Mouse (Mus musculus) WW6 (cell line): Measurements from ENCODE around the gene Erg.

Experiments used
- DNase-seq: peaks from one replicate; pipeline ENCODE4 v3.0.0-alpha.2; 2013; ENCODE audit warnings: low read depth, low spot score

The Erg gene

GRCm38 (mm10) chr16:95446368-95446767 lies 140.0 kb downstream of the Erg start:
- DNase-seq = no peak

- DNase-seq = no peak
These were observed 144.4 kb downstream of the Erg start for GRCm38 (mm10) chr16:95442023-95442422.

- no peak for DNase-seq
These were observed 145.2 kb downstream of the Erg start for GRCm38 (mm10) chr16:95441179-95441578.

GRCm38 (mm10) chr16:95440334-95440733 lies 146.1 kb downstream of the Erg start:
- DNase-seq = no peak

- DNase-seq = no peak
These were observed 146.6 kb downstream of the Erg start for GRCm38 (mm10) chr16:95439794-95440193.

GRCm38 (mm10) chr16:95438848-95439540 lies 147.4 kb downstream of the Erg start:
- no peak for DNase-seq

GRCm38 (mm10) chr16:95436611-95437010 lies 149.8 kb downstream of the Erg start:
- no peak for DNase-seq

GRCm38 (mm10) chr16:95436051-95436450 lies 150.3 kb downstream of the Erg start:
- no peak for DNase-seq

- DNase-seq = no peak
These were observed 152.0 kb downstream of the Erg start for GRCm38 (mm10) chr16:95434434-95434833.

GRCm38 (mm10) chr16:95432540-95432971 lies 153.8 kb downstream of the Erg start:
- DNase-seq = no peak

GRCm38 (mm10) chr16:95429851-95430250 lies 156.5 kb downstream of the Erg start:
- DNase-seq = no peak

- no peak for DNase-seq
These were observed 158.2 kb downstream of the Erg start for GRCm38 (mm10) chr16:95428239-95428638.

- DNase-seq = no peak
These were observed 158.9 kb downstream of the Erg start for GRCm38 (mm10) chr16:95427512-95427911.

GRCm38 (mm10) chr16:95422658-95423073 lies 163.7 kb downstream of the Erg start:
- DNase-seq = no peak

GRCm38 (mm10) chr16:95421235-95421886 lies 165.0 kb downstream of the Erg start:
- DNase-seq = no peak

GRCm38 (mm10) chr16:95415921-95416320 lies 170.5 kb downstream of the Erg start:
- DNase-seq = no peak

- DNase-seq = no peak
These were observed 171.0 kb downstream of the Erg start for GRCm38 (mm10) chr16:95415372-95415771.

- DNase-seq = no peak
These were observed 172.9 kb downstream of the Erg start for GRCm38 (mm10) chr16:95413401-95413959.

- DNase-seq = no peak
These were observed 178.3 kb downstream of the Erg start for GRCm38 (mm10) chr16:95408096-95408495.

- DNase-seq = no peak
These were observed 180.9 kb downstream of the Erg start for GRCm38 (mm10) chr16:95405496-95405895.

- no peak for DNase-seq
These were observed 182.9 kb downstream of the Erg start for GRCm38 (mm10) chr16:95403453-95403852.

- no peak for DNase-seq
These were observed 184.5 kb downstream of the Erg start for GRCm38 (mm10) chr16:95401869-95402268.

GRCm38 (mm10) chr16:95398761-95399343 lies 187.5 kb downstream of the Erg start:
- no peak for DNase-seq
